Mouse (Mus musculus) kidney, adult 9 months (tissue): ENCODE measurements around the gene Tysnd1.
A peak's percentile ranks its signal among the peaks of the same experiment; 100 is the strongest.

Experiments used
- DNase-seq: peaks from one replicate; pipeline ENCODE4 v3.0.0; 2022

Tysnd1 gene

DNA sequence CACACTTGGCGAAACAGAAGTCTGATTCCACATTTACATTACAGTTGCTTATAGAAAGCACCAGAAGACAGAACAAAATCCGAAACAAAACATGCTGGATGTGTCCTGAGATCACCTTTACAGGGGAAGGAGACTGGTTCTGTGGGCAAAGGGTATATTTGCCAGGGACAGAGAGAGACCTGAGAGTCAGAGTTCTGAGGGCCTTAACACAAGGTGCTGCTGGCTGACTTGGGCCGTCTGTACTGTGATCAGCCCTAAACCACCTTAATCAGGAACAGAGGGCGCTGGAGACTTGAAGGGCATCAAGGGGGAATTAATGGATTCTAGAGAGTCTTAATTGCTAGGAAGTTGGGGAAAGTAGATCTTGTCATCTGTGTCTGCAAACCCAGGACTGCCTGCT, 1.8 kb upstream of the Tysnd1 start:
- DNase-seq = no peak

DNA sequence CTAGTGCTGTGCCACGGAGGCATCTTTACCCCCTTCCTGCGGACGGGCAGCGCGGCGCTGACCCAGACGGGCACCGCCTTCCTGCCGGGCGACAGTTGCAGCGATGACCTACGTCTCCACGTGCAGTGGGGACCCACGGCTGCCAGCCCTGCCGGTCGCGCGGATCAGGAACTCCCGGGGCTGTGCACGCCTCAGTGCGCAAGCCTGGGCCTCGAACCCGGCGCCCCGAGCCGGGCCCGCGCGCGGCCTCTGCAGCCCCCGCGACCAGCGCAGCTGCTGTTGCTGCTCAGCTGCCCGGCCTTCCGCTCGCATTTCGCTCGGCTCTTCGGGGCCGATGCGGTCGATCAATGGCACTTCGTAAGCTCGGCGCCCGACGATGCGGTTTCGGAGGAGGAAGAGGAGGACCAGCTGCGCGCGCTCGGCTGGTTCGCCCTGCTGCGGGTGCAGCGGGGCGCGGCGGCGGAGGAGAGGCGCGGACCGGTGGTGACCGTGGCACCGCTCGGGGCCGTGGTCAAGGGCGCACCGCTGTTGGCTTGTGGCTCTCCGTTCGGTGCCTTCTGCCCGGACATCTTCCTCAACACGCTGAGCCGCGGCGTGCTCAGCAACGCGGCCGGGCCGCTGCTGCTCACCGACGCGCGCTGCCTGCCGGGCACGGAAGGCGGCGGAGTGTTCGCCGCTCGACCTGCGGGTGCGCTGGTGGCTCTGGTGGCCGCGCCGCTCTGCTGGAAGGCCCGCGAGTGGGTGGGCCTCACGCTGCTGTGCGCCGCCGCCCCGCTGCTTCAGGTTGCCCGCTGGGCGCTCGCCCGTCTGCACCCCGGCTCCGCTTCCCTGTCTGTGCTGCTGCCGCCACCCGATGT, 617 bp downstream of the Tysnd1 start:
- no peak for DNase-seq

DNA sequence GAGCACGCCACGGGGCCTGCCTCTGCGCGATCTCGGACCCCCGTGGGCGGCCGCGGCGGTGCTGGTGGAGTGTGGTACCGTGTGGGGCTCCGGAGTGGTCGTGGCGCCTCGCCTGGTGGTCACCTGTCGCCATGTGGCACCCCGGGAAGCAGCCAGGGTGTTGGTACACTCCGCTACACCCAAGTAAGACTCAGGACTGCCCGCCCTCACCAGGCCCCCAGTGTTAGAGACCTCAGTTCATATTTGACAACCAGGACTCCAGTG, 1.2 kb downstream of the Tysnd1 start:
- no peak for DNase-seq

DNA sequence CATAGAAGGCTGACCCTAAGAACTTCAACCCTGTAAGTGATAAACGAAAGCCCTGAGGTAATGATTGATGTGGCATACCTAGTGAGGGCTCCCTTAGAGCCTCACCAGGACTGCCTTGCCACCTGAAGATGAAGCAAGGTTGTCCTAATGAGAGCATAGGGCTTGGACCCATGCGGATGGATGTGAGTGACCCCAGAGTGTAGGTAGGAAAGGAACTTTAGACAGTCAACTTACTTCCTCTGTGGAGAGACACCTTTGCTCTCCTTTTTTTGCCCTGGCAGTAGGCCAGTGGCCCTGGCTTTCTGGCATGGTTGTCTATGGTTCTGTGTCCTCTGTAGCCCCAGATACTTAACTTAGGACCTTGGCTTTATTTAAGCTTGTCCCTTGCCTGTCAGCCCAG, 1.7 kb downstream of the Tysnd1 start:
- peak; percentile 98 for DNase-seq

DNA sequence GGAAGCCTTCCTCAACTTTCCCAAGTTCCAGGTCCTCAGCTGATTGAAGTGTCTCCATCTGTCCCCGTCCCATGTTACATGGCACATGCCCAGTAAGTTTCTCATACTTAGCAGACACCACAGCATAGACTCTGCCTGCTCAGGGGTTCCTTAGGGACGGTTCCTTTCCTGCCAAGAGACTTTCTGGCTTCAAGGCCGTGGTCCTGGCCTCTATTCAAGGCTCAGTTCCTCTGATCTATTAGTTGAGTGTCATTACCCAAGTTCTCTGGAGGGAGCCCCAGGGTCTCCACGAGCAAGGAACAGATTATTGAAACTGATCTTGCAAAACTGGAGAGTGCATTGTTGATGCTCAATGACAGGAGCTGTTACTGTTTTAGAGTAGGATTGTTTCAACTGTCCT, 9.3 kb downstream of the Tysnd1 start:
- DNase-seq = no peak

DNA sequence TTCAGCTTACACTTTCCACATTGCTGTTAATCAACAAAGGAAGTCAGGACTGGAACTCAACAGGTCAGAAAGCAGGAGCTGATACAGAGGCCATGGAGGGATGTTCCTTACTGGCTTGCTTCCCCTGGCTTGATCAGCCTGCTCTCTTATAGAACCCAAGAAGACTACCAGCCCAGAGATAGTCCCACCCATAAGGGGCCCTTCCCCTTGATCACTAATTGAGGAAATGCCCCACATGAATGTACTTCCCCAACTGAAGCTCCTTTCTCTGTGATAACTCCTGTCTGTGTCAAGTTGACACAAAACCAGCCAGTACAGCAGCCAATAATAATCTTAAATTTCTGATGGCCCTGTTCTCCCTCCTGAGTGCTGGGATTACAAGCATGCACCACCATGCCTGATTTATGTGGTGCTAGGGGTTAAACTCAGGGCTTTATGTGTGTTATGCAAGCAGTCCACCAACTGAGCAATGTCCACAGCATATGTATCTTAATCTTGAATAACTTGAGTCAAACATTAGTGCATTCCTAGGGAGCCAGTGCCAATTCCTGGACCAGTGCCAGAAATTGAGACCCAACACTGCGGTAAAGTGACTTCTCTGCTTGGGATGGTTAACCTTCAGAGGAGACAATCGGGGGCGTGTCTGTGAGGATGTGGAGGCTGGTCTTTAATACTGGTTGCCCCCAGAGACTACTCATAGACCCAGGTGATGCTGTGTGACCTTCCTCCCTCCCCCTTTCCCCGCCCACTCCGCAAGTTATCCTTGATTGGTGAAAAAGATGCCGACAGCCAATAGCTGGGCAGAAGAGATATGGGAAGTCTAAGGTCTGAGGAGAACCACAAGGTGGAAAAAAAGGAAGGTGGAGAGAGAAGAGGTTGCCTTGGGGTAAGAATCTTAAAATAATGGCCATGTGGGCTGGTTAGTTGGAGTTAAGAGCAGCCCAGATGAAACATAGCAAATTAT, 11.4 kb downstream of the Tysnd1 start:
- DNase-seq = peak; percentile 58

DNA sequence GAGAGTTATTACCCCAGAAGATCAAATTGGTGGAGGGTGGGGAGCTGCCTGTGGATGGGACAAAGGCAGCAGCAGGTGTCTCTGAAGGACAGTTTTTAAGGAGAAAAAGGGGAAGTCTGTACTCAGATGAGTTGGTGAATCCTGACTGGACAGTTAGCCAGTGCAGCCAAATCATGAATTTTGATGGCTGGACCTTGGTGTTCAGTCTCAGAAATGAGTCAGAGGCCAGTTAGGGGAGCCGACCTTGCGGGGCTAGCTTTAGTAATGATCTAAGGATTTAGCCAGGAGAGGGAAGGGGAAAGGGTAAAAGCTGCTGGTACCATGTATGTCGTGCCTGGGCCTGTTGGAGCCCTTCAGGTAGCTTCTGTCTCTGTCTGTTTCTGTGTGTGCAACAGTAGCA, 18.3 kb downstream of the Tysnd1 start:
- no peak for DNase-seq

DNA sequence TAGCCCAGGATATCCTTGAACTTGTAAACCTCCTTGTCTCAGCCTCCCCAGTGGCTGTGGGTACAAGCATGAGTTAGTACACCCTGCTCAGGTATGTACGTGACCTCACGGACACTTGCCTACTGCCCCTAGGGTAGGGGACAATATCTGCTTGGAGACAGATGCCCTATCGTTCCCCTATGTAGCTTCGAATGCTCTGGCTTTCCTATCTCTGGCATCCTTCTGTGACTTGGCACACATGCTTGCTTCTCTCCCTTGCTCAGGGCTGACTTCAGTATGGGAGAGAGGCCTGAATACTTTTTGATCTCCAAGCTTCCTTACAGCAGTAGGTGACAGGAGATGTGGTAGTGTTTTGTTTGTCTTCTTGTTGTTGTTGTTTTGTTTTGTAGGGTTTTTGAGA, 18.8 kb downstream of the Tysnd1 start:
- DNase-seq = no peak

DNA sequence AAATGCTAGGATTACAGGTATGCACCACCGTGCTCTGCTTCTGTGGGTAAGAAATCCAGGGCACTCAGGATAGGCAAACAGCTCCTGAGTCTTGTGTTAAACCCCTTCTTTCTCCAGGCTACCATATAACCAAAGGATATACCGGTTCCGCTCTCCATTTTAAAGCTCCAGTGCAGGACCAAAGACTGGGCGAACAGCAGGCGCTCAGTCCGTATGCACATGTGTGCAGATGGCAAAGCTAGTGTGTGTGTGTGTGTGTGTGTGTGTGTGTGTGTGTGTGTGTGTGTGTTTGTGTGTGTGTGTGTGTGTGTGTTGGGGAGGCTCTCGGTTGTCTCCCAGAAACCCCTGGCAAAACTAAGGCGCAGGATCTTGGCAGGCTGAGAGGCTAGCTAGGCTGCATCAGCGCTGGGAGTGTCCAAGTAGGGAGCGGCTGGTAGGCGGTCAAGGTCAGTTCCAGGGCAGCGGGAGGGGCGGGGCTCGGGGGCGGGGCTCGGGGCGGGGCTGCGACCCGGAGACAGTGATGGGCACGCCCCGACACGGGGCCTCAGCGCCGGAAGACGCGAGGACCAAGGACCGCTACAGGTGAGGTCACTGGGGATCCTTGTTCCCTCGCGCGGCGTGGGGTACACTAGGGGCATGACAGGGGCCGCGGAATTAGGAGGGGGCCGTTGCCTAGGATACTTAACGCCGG, 19.6 kb downstream of the Tysnd1 start, which contains the start of gene Aifm2:
TSS of gene Aifm2 (plus strand) at position 493 of the 691 bp plus-strand sequence.
- DNase-seq = peak; percentile 77

DNA sequence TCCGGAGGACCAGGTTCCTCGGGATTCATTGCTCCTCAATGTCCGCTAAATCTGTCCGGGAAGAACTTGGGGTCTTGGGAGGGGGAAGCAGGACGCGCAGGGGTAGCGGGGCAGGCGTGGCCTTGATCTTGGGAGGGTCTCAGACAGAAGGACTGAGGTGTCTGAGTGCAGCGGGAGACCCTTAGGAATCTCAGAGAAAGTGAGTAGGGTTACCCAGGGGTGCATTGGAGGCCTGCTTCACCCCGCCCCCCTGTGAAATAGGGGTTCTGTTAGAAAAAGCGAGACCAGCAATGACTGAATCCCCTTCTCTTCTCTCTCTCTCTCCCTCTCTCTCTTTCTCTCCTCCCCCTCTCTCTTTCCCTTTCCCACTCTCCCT, 20.1 kb downstream of the Tysnd1 start:
- DNase-seq = no peak

DNA sequence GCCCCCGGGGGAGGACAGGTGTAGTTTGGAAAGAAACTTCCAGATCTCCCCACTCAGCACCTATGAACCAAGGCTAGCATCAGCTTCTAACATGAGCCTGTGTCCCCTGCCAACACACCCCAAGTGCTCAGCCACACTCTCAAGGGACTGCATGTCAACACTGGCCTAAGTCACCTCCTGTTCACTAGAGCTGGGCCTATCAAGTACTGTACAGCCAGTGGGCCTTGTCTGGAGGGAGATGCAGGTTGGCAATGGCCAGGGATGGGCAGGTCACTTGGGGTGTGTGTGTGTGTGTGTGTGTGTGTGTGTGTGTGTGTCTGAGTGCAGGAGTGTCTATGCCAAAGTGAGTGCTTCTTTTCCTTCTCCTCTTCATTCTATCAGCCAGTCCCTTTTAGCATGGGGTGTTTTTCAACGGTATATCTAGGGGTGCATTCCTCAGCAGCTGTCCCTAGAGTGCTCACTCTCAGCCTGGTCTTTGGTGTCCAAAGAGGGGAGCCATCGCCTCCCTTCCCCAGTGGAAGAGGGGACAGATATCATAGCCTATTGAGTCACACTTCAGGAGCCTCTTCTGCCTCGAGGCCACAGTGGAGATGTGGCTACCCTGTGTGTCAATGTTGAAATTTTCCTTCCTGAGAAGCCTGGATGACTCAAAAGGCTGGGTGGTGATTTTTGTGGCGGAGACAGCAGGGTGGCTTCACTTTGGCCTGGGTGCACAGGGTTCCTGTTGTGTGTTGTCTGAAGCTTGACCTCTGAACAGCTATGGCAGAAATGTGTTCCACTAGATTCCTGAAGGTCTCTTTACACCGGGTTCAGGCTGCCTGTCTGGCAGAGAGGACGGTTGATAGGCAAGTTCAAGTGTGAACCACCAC, 20.9 kb downstream of the Tysnd1 start:
- no peak for DNase-seq

DNA sequence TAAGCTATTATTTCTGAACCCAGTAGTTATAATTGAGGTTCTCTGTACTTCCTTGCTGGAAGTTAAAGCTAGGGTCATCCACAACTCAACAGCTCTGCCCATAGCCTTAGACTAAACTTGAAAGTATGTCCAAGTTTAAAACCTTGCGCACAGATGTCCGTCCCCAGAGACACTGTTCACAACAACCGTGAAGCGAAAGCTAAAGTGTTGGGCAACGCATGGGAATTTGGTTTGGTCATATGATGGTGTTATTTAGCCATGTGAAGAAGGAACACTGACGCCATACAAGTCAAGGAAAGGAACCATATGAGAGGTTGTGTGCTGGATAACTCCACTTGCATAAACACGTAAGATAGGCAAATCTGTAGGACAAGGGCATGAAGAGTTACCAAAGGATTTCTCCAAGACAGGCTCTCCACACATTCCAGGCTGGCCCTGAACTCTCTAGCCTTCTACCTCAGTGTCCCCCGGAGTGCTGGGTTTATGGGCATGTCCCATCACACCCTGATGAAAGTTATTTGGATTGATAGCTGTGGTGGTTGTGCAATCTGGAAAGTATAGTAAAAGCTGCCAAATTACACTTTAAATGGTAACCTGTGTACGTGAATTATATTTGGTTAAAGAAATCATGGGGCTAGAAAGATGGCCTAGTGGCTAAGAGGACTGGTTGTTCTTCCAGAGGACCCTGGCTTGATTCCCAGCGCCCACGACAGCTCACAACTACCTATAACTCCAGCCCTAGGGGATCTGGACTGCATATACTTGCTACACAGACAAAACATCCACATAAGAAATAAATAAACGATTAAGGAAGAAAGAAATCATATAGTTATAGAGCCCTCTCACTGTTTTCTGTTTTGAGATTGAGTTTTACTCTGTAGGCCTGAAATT, 22.3 kb downstream of the Tysnd1 start:
- no peak for DNase-seq

DNA sequence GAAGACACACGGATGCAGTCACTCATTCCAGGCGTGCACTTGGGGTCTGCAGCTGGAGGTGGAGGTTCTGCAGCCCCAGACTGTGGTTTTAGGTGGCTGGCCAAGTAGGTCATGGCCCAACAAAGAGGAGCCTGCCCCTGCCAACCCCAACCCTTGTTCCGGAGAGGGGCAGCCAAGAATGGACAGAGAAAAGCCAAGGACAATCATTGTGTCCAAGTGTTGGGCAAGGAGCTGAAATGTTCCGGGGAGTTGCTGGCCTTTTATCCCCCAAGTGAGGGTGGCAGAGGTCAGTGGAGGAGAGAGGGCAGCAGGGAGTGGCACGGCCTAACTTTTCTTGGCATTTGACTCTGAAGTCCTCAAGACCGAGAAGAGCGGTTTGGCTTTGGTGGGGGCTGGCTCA, 25.0 kb downstream of the Tysnd1 start:
- no peak for DNase-seq

DNA sequence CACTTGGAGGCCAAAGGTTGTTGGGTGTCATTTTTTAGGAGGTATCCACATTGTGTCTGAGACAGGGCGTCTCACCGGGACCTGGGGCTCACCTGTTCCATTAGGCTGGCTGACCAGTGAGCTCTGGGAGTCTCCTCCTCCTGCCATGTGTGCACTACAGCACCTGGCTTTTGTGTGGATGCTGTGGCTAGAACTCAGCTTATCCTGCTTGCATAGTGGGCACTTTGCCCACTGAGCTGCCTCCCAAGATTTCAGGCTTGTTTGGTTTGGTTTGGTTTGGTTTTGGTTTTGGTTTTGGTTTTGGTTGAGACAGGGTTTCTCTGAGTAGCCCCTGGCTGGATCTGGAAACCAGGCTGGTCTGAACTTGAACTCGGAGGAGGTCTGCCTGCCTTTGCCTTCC, 26.9 kb downstream of the Tysnd1 start:
- no peak for DNase-seq

DNA sequence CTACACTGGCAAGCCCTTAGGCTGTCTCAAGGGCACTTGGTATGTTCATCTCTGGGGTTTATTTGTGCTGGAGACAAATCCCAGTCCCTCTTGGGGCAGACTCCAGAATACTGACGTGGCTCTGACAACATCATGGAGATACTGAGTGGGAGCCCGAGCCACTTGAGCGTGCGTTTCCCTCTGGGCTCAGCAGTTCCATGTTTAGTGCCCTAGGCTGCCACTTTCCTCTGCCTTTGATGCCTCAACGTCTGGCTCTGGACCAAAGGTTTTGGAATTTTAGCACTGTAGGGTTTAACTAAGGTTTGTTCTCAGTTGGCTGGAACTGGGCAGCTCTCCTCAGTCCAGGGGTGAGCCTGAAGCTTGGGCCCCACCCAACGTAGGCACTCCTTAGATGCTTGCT, 28.0 kb downstream of the Tysnd1 start:
- DNase-seq = no peak

DNA sequence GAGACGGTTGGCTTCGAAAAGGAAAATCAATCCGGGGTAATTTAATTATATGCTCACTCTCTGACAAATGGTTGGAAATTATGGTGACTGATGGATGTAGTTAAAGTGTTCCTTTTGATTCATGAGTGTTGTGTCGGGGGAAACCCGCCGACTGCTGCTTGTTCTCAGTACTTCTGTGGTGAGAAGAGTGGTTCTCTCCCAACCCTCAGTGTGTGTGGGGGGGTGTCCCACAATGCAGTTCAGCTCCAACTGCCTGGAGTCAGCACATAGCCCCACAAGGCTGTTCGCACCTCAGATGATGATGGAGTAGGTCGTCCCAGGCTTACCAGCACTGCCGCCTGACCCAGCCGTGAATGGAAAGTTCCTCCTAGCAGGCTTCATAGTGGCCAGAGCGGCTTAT, 33.9 kb downstream of the Tysnd1 start:
- DNase-seq = no peak

DNA sequence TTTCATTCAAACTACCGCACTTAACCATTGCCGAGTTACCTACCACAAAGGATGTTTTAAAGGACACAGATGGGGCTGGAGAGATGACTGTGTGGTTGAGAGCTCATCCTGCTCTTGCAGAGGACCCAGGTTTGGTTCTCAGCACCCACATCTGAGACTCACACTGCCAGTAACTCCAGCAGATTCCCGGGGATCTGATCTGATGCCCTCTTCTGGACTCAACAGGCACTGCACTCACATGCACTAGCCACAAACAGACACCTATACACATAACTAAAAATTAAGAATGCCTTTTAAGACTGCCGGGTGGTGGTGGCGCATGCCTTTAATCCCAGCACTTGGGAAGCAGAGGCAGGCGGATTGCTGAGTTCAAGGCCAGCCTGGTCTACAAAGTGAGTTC, 34.9 kb downstream of the Tysnd1 start:
- no peak for DNase-seq

DNA sequence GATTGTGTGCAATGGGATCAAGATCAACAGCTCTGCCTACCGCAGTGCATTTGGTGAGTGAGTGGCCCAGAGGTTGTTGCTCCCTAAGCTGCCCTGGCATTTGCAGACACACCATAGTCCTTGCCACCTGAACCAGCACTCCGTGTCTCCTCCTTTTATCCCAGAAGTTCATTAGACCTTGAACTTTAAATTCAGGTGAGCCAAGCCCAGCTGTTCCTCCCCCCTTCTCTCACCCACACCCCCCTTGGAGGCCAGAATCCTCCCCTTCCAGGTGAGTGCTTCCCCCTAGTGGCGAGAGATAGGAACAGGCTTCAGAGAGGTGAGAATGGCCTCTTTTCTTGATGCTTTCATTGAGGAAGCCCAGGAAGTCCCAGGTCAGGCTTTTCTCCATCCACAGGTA, 39.1 kb downstream of the Tysnd1 start:
- peak; percentile 85 for DNase-seq

DNA sequence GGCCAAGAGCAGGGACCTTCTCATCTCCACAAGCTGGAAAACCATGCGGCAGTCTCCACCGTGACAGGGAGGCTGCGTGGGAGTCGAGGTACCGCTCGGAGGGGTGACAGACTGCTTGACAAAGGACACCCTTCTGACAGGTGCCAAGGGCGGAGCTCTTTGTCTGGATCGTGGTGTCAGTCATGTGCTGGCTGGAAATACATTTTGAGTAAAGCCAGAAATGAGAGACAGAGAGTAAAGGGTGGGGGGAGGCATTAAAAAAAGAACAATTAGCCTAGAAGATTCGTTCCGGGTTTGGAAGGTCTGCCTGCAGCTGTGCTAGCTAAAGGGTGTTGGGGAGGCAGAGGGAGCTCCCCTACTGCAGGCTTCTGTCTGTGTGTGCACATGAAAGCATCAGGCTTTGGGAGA, 41.4 kb downstream of the Tysnd1 start:
- no peak for DNase-seq

DNA sequence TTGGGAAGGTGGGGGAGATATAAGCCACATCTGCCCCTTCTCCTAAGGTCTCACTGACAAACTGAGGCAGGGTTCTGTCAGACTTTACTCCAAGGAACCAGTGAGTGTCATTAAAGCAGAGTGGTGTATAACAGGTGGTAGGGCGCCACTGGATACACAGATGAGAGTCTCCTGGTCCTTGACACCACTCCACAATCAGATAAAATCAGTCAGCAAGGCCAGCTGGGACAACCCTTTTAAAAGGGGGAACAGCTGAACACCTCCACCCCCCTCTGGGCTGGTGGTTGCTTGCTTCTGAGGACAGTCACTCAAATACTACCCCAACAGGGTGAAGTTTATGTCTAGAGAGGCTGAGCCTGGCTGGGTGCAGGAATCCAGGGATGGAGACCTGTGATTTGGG, 42.2 kb downstream of the Tysnd1 start:
- DNase-seq = no peak

DNA sequence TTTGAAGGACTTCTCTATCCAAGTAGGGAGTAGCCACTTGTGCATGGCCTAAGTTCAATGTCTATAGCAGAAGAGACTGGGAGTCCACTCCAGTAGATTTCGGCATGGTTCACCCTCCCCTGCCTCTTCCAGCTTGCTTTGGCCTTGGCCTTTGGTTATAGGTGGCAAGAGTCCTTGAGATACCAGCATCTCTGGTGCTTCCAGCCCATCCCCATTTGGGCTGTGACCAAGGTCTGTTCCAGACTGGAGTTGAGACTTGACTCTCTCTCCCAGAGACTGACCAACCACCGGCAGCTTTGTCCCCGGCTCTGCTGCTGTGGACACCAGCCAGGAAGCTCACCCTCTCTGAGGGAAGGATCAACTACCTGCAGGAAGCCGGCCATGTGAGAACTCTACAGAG, 42.8 kb downstream of the Tysnd1 start:
- no peak for DNase-seq

DNA sequence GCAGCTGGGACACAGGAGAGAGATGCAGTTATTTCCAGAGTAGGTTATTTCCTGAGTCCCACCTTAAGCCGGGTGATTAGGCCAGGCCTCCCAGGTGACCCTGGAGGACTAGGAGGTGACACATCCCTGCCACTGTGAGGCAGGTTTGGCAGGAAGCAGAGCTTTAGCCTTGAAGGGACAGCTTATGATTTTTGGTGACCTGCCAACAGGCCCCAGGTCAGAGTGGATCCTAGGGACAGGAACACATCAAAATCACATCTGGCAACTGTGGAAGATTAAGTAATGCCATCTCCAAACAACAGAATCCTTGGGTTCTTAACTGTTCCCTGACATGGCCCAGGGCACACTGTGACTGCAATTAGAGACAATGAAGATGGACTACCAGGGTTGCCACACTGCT, 46.0 kb downstream of the Tysnd1 start:
- no peak for DNase-seq
